Mouse (Mus musculus) liver (tissue): Measurements from ENCODE around the gene Rnf145.
A peak's percentile ranks its signal among the peaks of the same experiment; 100 is the strongest.

Experiments
- DNase-seq: peaks from one replicate; pipeline ENCODE4 v3.0.0-alpha.2; 2020; ENCODE audit warnings: mixed read lengths

Gene Rnf145

DNA sequence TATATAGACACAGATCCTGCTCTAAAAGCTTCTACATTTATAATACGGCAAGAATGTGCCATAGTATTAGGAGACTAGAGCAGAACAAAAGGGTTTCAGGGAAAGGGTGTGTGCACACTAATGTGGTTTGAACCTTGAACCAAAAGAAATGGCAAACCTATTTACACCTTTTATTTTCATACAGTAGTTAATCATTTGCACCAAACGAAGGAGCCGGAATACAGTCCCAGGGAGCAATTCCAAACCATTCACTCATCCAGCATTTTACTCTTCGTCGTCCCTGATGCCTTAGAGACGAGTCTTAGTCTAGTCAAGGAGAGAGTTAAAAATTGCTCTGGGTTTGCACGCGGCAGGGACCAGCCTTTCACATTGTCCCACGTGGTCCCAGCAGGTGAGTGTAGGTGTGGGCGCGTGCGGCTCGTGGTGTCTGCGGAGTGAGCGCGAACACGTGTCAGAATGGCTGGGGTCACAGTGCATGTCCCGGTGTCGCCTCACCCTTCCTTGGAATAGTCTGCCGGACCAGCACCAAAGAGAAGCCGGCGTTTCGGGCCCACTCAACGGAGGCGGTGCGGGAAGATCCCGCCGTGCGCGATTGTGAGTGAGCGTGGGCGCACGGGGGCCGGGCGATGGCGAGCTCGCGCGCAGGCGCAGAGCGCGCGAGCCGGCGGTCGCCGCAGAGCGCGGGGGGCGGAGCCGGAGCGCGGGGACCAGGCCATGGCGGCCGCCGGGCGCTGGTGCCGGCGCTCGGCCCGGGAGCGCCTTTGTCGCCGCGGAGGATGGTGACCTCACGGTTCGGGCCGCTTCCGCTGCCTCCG is at the start of gene Rnf145:
TSS of gene Rnf145 (plus strand) at position 684 of the 815 bp plus-strand sequence.
- DNase-seq = peak; percentile 82

DNA sequence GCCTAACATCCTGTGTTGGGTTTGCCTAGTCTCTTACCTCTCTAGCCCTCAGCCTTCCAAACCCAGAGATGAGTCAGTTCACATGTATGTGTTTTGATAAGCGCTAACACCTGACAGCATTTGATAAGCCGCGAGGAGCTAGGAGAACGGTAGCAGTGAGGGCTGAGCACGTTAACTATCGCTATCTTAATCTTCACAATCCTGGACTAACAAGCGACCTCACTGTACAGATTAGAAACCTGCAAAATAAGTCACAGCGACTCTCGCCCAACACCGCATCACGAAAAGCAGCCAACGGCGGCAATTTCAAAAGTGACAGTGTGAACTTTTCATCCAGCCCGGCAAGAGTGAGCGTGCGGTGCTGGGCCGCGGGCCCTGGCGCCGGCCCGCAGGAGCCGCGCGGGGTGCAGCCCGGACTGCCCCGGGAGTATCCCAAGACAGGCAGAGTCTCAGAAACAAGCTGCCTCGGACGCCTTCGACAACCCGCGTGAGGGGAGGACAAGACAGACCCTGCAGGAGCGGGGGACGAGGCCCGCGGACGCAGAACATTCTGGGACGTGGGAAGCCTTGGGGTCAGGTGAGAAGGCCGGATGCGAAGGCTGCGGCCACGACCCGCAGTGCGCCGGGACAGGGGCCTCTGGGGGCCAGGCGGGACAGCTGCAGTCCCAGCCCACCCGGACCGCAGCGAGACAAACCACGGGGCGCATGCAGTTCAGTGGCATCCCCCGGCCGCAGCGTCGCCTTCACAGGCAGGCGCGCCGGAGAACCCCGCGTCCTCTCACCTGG is 48.9 kb upstream of the Rnf145 start:
- peak; percentile 84 for DNase-seq

DNA sequence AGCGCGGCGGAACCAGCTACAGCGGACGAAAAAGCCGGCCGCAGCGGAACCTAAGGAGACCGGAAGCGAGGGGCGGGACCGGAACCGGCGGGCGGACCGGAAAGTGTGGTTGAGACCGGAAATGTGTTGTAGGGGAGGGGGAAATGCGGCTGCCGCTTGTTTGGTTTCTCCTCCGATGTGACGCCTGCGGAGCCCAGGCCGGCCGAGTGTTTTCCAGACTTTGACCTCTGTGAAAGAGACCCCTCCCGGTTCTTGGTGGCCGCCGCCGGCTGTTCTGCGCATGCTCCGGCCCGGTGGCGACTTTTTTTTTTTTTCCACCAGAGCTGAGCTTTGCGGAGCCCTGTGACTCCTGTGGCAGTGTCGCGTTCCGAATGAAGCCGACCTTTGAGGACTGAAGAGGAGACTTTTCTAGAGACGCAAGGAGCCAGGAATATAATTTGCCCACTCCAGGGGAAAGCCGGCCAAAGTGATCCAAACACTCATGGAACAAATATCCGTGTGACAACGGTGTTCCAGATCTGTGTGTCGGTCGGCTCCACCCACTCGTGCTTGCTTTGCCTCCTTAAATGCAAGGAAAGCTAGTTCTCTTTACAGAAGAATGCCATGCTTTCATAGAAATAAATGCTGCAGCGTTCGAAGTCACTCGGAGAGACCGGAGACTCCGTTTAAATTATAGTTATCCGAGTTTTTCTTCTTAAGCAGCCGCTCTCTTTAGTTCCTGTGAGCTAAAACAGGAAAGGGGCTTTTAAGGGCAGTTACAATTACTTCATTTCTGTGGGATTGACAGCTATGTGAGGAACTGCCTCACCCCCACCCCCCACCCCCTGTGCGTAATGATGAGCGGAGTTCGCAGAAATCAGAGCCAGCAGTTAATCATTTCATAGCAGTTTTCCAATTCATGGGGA is 48.1 kb upstream of the Rnf145 start, which contains the start of gene Ublcp1:
TSS of gene Ublcp1 (minus strand) at position 67 of the 905 bp plus-strand sequence.
- DNase-seq = peak; percentile 94

DNA sequence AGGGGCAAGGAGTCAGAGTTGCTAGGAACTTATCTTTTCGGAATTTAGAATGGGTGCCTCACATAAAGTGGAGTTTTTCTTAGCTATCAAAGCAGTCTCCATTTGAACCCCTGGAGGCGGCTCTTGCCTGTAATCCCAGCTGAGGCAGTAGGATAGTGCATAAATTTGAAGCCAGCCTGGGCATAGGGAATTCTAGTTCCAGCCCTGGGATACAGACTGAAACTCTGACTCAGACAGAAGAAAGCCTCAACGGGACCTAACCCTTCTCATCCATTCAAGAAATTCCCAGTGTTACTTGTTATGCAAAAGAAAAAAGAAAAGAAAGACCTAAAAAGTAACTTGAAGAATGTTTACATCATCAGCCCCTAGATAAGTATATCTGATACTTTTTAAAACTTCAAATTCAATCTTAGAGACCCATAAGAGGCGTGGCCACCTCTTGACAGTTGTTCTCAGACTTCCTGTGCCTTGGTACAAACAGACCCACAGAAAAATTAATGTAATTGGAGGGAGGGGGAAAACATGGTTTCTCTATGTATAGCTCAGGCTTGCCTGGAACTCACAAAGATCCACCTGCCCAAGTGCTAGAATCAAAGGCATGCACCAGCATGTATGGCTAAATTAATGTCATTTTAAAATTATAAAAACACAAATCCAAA is 47.3 kb upstream of the Rnf145 start:
- no peak for DNase-seq

DNA sequence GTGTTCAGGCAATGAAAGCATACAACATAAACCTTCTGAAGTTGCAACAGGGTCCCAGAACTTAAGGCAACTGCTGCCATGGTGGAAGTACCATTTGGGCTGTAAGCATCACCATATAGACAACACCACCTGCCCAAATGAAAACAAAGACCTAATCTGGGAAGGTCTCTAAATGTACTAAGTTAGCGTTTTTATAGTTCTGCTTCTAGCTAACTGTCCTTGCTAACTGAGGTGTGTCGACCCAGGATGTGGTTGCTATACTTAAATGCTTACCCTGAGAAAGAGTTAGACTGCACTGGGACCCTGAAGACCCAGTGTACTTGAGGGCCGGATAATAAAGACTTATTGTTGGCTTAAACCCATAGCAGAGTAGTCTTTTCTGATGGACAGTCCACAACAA is 43.3 kb upstream of the Rnf145 start:
- DNase-seq = no peak

DNA sequence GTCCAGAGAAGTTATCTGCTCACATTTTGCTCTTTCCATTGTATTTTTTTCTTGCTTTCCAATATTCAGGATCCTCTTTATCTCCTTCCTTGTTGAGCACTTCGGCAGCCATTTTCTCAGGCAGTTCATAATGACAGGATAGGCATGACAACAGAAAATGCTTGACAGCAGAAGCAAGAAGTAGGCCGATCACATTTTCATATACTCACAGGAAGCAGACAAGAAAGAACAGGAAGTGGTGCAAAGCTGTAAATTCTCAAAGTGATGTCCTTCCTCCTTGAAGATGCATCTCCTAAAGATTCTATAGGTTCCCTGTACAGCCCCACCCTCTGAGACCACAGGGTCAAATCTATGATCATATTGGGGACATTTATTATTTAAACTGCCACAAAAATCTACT is 42.3 kb upstream of the Rnf145 start:
- DNase-seq = no peak

DNA sequence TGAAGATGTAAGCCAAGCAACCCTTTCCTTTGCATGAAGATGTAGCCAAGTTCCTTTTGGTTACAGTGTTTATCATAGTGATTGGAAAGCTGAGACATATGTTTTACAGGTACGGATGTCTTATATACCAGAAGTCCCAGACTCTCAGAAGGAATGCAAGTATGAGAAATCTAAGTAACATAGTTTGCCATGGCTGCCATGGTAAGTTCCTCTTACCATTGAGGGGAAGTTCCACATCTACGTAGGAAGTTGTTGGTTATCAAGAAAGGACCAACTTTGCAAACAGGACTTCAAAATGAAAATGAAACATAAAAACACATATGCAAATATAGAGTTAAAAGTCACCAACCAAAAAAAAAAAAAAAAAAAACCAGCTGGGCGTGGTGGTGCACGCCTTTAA is 40.4 kb upstream of the Rnf145 start:
- DNase-seq = no peak

DNA sequence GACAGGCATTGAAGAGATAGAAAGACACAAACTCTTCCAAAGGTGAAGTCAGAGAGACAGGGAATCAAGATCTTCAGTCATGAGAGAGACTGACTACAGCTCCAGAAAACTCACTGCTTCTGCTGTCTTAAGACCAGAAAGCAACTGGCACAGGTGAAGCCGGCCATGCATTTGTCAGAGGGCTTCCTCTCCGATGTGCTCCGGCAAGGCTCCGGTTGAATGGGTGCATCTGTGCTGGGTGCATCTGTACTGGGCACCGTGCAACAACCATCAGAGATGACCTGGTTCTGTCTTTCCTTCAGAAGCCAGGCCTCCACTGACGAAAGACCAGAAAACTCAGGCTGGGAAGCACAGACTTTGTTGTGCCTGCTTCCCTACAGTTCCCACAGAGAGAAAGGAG is 38.5 kb upstream of the Rnf145 start:
- DNase-seq = no peak

DNA sequence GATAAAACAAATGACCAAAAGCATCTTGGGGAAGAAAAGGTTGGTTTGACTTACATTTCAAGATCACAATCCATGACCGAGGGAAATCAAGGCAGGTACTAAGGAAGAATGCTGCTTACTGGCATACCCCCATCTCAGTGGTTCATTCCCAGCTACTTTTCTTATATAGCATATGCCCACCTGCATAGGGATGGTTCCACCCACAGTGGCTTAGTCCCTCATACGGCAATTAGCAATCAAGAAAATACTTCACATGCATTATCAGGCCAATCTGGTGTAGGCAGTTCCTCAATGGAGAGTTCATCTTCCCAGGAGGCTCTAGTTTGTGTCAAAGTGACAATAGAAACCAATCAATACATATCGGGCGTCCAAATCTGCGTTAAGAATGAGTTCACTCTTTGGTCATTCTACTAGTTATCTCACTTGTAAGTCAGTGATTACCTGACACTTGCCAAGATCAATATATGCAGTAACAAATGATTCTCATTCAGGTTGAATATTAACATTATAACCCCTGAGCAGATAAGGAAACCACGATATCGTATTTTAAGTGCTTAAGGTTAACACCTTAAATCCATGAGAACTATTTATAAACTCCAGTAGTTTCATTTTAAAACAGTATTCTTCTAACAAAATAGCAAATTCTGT is 33.6 kb upstream of the Rnf145 start:
- no peak for DNase-seq

DNA sequence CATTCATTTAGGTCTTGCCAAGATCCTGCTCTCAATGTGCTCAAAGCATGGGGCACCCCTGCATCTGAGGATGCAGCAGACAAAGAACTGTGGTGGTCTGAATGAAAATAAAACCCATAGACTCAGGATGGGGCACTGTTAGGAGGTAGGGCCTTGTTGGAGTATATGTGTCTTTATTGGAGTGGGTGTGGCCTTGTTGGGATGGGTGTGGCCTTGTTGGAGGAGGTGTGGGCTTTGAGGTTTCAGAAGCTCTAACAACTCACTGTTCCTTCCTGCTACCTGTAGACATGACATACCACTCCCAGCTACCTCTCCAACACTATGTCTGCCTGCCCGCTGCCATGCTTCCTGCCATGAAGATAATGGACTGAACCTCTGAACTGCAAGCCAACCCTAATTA is 29.6 kb upstream of the Rnf145 start:
- DNase-seq = peak; percentile 55

DNA sequence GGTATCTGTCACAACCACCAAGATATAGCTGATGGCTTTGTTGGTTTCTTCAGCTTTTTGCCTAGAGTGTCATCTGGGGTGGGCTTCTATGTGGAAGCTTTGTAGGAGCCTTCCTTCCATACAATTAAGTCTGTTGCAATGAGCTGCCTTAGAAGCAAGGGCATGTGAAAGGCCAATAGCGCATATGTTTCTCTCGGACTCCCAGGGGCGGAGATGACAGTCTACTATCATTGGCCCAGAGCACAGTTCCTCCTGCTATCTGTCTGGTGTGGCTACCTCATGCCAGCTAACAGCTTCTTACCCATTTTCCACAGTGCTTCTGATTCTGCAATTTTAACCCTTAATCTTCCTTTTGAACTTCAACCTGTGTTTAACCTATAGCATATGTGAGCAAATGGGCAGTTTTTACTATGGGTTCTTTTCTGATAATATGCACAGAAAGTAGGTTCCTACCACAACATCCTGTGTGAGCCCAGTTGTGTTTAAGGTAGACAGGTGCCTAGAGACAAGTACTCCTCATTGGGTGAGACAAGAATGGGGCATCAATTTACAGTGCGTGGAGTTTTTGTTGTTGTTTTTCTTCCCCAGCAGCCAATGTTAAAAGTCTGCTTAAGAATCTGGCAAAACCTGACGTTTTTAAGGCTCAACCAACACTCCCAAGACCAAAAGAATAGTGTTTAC is 24.0 kb upstream of the Rnf145 start:
- DNase-seq = peak; percentile 66

DNA sequence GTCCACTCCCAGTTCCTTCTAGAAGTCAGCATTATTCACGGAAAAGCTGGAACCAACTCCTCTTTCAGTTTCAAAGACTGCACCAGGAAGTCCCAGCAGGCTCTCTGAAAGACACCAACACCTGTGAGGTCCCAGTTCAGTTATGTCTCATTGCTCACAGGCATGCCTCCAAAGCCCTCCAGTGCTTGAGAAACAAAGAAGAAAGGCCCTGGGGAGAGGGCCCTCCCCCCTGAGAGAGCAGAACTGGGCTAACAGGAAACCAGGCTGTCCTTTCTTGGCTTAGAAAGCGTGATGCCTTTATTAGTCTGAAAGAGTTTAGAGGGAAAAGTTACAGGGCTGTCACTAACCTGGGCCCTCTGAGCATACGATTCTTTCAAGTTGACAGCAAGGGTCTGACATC is 22.5 kb upstream of the Rnf145 start:
- DNase-seq = no peak

DNA sequence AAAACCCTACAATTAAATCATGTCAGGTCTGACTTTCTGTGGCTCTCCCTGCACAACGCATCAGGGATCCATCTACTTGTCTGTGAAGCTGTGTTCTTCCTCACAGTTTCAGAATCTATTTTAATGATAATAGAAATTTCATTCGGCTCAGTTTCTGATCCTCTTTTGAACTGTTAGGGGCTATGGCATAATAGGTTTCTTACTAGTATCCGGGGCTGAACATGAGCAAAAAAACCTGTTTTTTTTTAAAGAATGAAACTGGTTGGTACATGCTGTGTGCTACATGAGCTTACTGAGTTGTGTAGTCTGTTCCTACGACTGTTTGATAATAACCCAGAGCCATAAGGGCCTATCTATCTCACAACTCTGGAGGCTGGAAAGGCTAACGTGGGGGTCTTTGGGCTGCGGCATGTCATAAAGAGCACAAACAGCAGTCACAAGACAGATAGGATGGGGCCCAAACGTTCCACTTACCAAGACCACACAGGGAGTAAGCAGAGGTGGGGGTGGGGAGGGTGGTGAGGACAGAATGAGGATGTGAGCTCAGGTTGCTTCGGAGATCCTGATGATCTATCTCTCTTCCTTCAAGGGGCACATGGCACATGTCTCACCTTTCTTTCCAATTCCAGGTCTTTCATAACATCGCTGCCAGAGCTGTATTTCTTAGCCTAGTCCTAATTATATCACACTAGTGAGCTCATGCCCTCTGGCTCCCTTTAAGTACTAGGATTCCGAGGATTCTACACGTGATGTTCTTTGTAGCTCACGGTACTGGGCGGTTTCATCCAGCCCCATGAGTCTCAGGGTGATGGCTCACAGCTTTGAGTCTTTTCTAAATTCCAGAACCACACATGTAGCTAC is 20.1 kb upstream of the Rnf145 start:
- DNase-seq = no peak

DNA sequence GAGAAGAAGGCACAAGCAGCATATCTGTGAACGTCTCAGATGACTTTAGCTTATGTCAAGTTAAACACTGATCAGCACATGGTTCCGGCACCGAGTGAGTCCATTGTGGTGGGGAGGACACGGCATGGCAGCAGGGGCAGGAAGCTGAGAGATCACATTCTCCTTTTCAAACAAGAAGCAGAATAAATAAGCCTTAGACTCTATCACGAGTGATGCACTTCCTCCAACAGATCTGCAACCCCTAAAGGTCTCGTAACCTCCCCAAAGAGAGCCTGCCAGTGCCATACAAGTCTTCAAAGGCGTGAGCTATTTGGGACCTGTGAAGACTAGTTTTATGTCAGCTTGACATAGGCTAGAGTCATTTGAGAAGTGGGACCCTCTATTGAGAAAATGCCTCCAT is 17.8 kb upstream of the Rnf145 start:
- DNase-seq = no peak

DNA sequence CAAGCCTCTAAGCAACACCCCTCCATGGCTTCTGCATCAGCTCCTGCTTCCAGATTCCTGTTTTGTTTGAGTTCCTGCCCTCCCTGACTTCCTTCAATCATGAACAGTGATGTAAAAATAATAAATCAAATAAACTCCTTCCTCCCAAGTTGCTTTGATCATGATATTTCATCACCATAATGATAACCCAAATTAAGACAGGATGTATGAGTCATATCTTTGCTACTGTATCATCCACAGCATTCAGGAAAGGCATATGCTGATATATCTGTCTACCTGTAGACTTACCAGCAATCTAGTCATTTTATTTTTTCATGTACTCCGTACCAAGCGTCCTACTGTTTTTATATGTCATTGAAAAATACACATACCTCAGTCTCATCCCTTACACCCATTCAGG is 17.3 kb upstream of the Rnf145 start:
- no peak for DNase-seq

DNA sequence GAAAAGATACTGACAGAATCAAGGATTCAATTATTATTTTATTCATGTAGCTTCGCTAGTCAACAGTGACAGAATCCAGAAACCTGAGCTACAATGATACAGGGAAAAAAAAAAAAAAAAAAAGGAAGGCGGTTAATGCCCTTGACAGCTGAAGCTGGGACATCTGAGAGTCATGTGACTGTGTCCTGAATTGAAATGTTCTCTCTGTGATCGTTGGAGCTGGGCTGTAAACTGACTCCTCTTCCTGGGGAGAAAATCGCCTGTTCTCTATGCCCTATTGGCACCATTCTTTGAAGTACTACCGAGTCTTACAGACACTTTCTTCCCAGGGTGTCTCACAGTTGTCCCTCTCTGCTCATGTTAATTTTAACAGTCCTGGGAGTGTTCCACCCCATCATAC is 15.8 kb upstream of the Rnf145 start:
- no peak for DNase-seq

DNA sequence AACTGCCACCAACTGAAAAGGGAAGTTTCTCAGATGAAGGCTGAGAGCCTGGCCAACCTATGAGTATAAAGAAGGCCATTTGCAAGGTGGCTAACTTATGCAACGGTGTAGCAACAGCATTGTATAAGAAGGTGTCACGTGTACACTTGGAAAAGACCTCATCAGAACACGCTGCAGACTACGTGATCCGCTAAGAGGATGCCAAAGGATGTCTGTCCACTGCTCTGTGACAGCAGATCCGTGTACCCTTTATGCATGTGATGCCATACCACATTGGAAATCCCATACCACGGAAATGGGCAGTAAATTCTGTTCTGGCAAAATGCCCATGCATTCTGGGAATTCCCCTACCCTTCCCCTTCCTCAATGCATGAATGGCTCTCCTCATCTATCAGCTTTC is 14.6 kb upstream of the Rnf145 start:
- DNase-seq = no peak

DNA sequence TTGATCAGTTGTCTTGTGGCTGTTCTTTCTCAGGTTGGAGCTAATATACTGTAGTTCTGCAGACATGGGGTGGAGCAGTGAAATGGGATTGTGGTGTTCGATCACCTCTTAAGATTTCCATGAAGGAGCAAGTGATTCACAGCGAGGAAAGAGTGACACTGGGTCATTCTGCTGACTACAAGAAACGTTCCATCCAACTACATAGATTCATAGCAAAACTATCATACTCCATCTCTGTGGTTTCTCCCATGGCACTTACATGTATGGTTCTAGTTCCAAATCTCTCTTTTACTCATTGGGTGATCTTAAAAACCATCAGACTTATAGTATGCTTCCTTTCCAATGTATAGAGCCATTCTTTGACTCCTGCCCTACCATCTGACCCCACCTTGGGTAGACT is 14.0 kb upstream of the Rnf145 start:
- no peak for DNase-seq

DNA sequence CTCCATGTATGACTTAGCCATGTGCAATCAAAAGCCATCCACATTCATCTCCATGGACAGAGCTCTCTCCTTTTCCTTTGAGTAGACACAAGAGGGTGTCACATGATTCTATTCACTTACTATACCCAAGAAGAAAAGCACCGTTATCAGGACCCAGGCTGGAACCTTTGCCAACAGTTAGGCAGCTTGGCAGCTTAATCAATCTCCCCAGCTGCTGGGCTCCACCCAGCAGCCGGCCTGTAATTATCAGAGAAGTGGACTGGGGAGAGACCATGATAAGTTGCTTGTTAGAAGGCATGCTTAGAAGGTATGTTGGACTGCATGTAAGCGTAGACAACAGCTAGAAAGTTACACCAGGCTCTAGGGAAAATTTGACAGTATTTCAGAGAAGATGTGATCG is 9.9 kb upstream of the Rnf145 start:
- DNase-seq = peak; percentile 91

DNA sequence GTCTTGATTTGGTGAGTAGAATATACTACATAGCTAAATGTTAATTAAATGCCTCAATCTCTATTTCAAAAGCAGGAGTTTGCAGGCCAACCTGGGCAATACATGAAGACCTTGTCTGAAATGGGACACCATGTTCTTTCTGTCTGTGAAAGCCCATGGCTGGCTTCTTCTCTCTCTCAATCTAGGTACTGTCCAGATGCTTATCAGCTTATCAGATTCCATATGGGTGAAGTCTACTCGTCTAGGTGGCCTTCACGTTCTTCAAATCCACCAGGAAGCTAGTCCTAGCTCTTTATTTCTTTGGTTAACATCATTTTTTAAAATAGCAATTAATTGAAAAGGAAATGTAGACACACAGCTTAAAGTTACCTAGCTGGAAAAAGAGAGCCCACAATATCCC is 8.9 kb upstream of the Rnf145 start:
- DNase-seq = no peak
